Mouse (Mus musculus) heart, embryonic 15.5 days (tissue): Measurements from ENCODE around the gene Btg2. TPM values are rescaled to one million over a fixed set of nuclear protein-coding genes. Genes with fewer than 3 reads are reported as not detected.

Source experiments
- ATAC-seq: fragments of 200-750 bp; cut with Nextera tagmentation; replicated peaks from 2 replicates; pipeline ENCODE4 v1.8.0; 2017; ENCODE audit warnings: low read depth, moderate TSS enrichment; ENCODE audit not compliant: insufficient number of reproducible peaks, insufficient read depth, low FRiP score
- H3K27ac ChIP-seq: fragments of 300-500 bp; sonication (generic); 2 replicates; pipeline ENCODE4 v1.5.1; 2015; ENCODE audit warnings: mild to moderate bottlenecking, inconsistent platforms
- H3K27me3 ChIP-seq: fragments of 300-500 bp; sonication (generic); 2 replicates; pipeline ENCODE4 v1.6.1; 2015; ENCODE audit warnings: inconsistent platforms
- H3K36me3 ChIP-seq: fragments of 300-500 bp; sonication (generic); 2 replicates; pipeline ENCODE4 v1.6.1; 2015; ENCODE audit warnings: mild to moderate bottlenecking, inconsistent platforms
- H3K4me1 ChIP-seq: fragments of 300-500 bp; sonication (generic); replicated peaks from 2 replicates; pipeline ENCODE4 v1.6.1; 2015; ENCODE audit warnings: inconsistent platforms
- H3K4me2 ChIP-seq: fragments of 300-500 bp; sonication (generic); 2 replicates; pipeline ENCODE4 v1.6.1; 2015; ENCODE audit warnings: inconsistent platforms, mild to moderate bottlenecking, moderate library complexity
- H3K4me3 ChIP-seq: fragments of 300-500 bp; sonication (generic); 2 replicates; pipeline ENCODE4 v1.5.1; 2015; ENCODE audit warnings: mild to moderate bottlenecking, inconsistent platforms
- H3K9ac ChIP-seq: fragments of 300-500 bp; sonication (generic); 2 replicates; pipeline ENCODE4 v1.6.1; 2015; ENCODE audit warnings: mild to moderate bottlenecking, inconsistent platforms
- H3K9me3 ChIP-seq: fragments of 300-500 bp; sonication (generic); replicated peaks from 2 replicates; pipeline ENCODE4 v1.6.1; 2016; ENCODE audit warnings: inconsistent platforms
- WGBS: fragments of 180-500 bp; shearing (Covaris S2); methylation state at CpG from one replicate; pipeline ENCODE4 v1.1.7; 2015; ENCODE audit warnings: mixed read lengths; 5-methylcytosine and 5-hydroxymethylcytosine counted together
- polyA plus RNA-seq: library from polyadenylated mRNA; unstranded; fragments of >200 nt; fragmentation: Nextera tagmentation; extraction: Ambion mirVana; gene quantifications from 2 replicates; pipeline ENCODE4 v1.2.1, GENCODE M21; 2015

The Btg2 gene
- polyA plus RNA-seq, 1 experiment from 2014 or later, result 36.9 TPM

- peaks cover 10% of the 10 kb centered on the region for H3K4me1 ChIP-seq
- H3K4me3 ChIP-seq, result no peak overlapping the region
- no peak overlapping the region for H3K27ac ChIP-seq
- H3K27me3 ChIP-seq, result 0 out of 2 replicates have a peak, but pooled peaks cover 2% of the 10 kb centered on the region
- no peak overlapping the region for H3K9ac ChIP-seq
- no peak overlapping the region for H3K4me2 ChIP-seq
- ATAC-seq, result no peak
- no peaks in the 10 kb centered on the region for H3K36me3 ChIP-seq
- WGBS, result 67% methylated on average over 9 of the region's 9 CpGs
- H3K9me3 ChIP-seq, result no peaks in the 10 kb centered on the region
These were observed 23.9 kb downstream of the Btg2 start for GRCm38 (mm10) chr1:134055058-134055457.

DNA sequence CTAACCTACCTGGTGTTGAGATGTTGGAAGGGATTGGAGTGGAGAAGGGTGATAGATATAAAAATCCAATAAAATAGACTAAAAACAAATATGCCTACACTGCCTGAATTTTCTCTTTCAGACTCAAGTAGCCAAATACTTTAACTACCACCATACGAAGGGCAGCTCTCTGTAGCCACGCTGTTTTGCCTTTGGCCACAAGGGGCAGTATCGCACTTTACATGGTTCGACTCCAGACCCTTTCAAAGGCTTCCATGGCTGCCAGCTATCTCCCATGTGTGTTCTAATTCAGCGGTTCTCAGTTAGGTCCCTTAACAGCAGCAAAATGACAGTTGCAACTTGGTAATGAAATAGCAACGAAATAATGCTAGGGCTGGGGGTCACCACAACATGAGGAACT lies 25.7 kb downstream of the Btg2 start:
- H3K36me3 ChIP-seq, result no peaks in the 10 kb centered on the region
- WGBS, result 7% methylated on average over 6 of the region's 6 CpGs
- ATAC-seq, result 0 out of 2 replicates have a peak, but pooled peaks have one; percentile 47

DNA sequence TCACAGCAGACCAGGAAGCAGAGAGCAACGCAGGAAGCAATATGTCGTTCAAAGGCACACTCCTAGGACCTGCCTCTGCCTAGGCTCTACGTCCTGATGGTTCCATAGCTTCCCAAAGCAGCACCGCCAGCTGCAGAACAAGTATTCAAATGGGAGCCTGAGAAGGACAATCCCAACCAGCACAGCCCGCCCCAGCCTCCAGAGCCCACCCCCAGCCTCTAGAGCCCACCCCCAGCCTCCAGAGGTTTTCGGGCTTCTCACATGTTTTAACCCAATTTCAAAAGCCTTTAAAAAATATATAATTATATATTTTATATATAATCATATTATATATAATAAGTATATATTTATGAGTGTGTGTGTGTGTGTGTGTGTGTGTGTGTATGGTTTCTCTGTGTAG lies 29.4 kb downstream of the Btg2 start:
- no peak for ATAC-seq
- Histone ChIP-seq H3K4me3 (no peak overlapping the region), H3K27ac (no peak overlapping the region), H3K36me3 (no peaks in the 10 kb centered on the region), H3K9me3 (no peaks in the 10 kb centered on the region), H3K27me3 (0 out of 2 replicates have a peak, but pooled peaks cover 5% of the 10 kb centered on the region), H3K4me1 (peaks cover 8% of the 10 kb centered on the region; the same call in 1 of the 2 replicates), H3K4me2 (no peak overlapping the region), H3K9ac (no peak overlapping the region)
- 55% methylated on average over 6 of the region's 6 CpGs for WGBS

More for the DNA sequence above, 25.7 kb downstream of the Btg2 start:
- no peak overlapping the region for H3K4me3 ChIP-seq
- H3K9ac ChIP-seq, result no peak overlapping the region
- H3K27me3 ChIP-seq, result 0 out of 2 replicates have a peak, but pooled peaks cover 5% of the 10 kb centered on the region
- H3K27ac ChIP-seq, result no peak overlapping the region
- H3K4me2 ChIP-seq, result no peak overlapping the region
- peaks cover 10% of the 10 kb centered on the region; the same call in 1 of the 2 replicates for H3K4me1 ChIP-seq
- no peaks in the 10 kb centered on the region for H3K9me3 ChIP-seq

- H3K36me3 ChIP-seq, result no peaks in the 10 kb centered on the region
- H3K9ac ChIP-seq, result no peak overlapping the region
- H3K27me3 ChIP-seq, result 0 out of 2 replicates have a peak, but pooled peaks cover 5% of the 10 kb centered on the region
- ATAC-seq, result no peak; the same call in 1 of the 2 replicates
- H3K27ac ChIP-seq, result no peak overlapping the region
- H3K4me3 ChIP-seq, result no peak overlapping the region
- H3K4me1 ChIP-seq, result peaks cover 8% of the 10 kb centered on the region; the same call in 1 of the 2 replicates
- H3K9me3 ChIP-seq, result no peaks in the 10 kb centered on the region
- 2% methylated on average over 5 of the region's 5 CpGs for WGBS
- no peak overlapping the region for H3K4me2 ChIP-seq
These were observed 30.2 kb downstream of the Btg2 start for GRCm38 (mm10) chr1:134048759-134049158.

DNA sequence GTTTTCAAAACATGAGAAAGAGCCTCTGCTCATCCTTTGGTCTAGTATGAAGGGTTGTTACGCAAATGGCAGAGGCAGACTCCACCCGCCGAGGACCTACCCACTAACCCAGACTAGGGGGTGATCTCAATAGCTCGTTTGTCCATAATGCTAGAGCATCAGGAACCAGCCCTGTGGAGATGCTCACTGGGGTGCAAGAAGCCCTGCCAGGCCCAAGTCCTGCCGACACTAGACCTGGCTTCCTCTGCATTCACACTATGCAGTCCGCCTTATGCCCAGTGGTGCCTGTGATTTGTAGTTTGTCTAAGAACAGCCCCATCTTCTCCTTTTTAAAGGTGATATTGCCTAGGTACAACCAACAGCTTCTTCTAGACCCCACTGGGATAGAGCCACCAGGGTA lies 31.5 kb downstream of the Btg2 start:
- Histone ChIP-seq H3K27me3 (0 out of 2 replicates have a peak, but pooled peaks cover 5% of the 10 kb centered on the region), H3K4me2 (no peak overlapping the region), H3K9ac (no peak overlapping the region), H3K9me3 (no peaks in the 10 kb centered on the region), H3K36me3 (no peaks in the 10 kb centered on the region), H3K27ac (no peak overlapping the region), H3K4me1 (peaks cover 16% of the 10 kb centered on the region), H3K4me3 (no peak overlapping the region)
- 81% methylated on average over 6 of the region's 6 CpGs for WGBS
- no peak for ATAC-seq

DNA sequence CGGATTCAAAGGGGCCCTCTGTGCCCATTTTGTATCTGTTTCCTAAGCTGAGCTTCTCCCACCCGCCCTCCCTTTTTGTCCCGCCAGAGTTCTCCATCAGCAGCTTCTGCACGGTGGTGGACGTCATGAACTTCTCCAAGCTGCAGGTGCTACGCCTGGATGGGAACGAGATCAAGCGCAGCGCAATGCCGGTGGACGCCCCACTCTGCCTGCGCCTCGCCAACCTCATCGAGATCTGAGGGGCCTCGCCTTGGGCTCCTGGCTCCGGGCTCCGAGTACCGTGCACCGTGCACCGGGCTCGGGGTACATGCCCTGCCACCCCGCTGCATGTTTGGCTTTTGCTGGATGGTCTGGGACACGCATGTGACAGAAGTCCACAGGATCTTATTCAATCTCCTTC lies 32.5 kb downstream of the Btg2 start:
- Histone ChIP-seq H3K27me3 (0 out of 2 replicates have a peak, but pooled peaks cover 5% of the 10 kb centered on the region), H3K36me3 (no peaks in the 10 kb centered on the region), H3K27ac (no peak overlapping the region), H3K4me1 (peaks cover 19% of the 10 kb centered on the region), H3K9me3 (no peaks in the 10 kb centered on the region), H3K4me2 (peak overlapping the region; percentile 61), H3K4me3 (peak overlapping the region; percentile 34; the same call in 1 of the 2 replicates), H3K9ac (0 out of 2 replicates have a peak overlapping the region, but pooled peaks have one; percentile 42)
- ATAC-seq, result no peak
- 28% methylated on average over 23 of the region's 23 CpGs for WGBS

- WGBS, result 2% methylated on average over 7 of the region's 9 CpGs
- peak overlapping the region; percentile 42; the same call in 1 of the 2 replicates for H3K9ac ChIP-seq
- 0 out of 2 replicates have a peak, but pooled peaks cover 5% of the 10 kb centered on the region for H3K27me3 ChIP-seq
- peak overlapping the region; percentile 61 for H3K4me2 ChIP-seq
- no peaks in the 10 kb centered on the region for H3K9me3 ChIP-seq
- H3K36me3 ChIP-seq, result no peaks in the 10 kb centered on the region
- H3K4me3 ChIP-seq, result peak overlapping the region; percentile 34
- peak; percentile 54 for ATAC-seq
- H3K4me1 ChIP-seq, result peaks cover 19% of the 10 kb centered on the region
- no peak overlapping the region for H3K27ac ChIP-seq
These were observed 32.9 kb downstream of the Btg2 start for GRCm38 (mm10) chr1:134045971-134046370.

DNA sequence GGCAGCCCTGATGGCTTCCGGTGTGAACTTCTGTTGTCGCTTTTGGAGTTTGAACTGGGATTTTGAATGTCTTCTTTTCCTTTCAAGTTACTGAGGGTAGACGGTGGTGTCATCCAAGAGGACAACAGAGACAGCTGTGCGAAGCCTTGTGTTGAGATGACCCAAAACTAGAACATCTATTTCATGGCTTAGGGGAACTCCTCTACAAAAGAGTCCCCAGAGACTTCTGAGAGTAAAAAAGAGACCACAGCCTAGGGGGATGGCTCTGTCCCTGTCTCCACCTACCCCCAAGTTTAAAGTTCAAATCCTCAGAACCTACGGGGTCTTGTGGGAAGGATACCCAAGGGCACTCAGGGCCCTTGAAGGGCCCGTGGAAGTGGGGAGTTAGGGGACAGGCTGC lies 34.1 kb downstream of the Btg2 start:
- 85% methylated on average over 6 of the region's 6 CpGs for WGBS
- Histone ChIP-seq H3K27ac (no peak overlapping the region), H3K27me3 (no peaks in the 10 kb centered on the region), H3K9me3 (no peaks in the 10 kb centered on the region), H3K9ac (no peak overlapping the region), H3K4me3 (no peak overlapping the region), H3K4me2 (no peak overlapping the region), H3K4me1 (peaks cover 19% of the 10 kb centered on the region), H3K36me3 (no peaks in the 10 kb centered on the region)
- no peak for ATAC-seq

DNA sequence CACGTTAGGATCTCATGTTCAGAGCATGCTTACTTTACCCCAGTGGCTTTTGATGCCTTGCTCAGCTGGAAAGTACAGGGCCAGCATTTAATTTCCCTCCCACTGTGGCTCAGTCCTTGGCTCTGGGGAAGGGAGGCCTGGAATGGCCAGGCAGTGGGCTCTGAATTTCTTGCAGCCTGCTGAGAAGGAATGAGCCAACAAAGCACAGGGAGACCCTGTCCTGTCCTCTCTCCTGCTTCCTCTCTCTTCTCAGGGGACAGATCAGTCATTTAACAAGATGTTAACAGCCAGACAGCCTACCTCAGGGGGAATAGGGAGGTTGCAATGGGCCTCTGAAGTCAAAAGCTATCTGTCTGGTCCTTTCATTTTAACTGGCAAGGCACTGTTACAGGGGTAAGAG lies 36.6 kb downstream of the Btg2 start:
- Histone ChIP-seq H3K27ac (no peak overlapping the region), H3K9ac (no peak overlapping the region), H3K4me3 (no peak overlapping the region), H3K4me1 (peaks cover 20% of the 10 kb centered on the region), H3K4me2 (no peak overlapping the region), H3K36me3 (no peaks in the 10 kb centered on the region), H3K27me3 (no peaks in the 10 kb centered on the region), H3K9me3 (no peaks in the 10 kb centered on the region)
- no peak for ATAC-seq
- WGBS, result 64% methylated on average over 1 of the region's 1 CpGs

DNA sequence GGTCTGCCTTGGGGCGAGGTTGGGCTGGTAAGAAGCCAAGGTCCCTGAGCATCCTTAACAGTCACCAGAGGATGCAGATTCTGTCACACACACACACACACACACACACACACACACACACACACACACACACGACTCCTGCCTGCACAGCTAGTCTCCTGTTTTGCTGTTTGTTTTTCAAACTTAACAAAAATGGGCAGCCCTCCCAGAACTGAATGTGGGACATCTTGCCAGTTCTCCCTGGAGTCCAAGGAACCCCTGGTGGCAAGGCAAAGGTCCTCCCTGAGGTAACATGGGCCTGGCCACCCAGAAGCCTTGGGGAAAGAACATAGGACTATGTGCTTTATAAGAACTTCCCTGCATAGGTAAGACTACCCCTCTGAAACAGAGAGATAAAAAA lies 37.0 kb downstream of the Btg2 start:
- H3K4me3 ChIP-seq, result no peak overlapping the region
- no peak overlapping the region for H3K4me2 ChIP-seq
- no peak overlapping the region for H3K27ac ChIP-seq
- peaks cover 24% of the 10 kb centered on the region for H3K4me1 ChIP-seq
- H3K9ac ChIP-seq, result no peak overlapping the region
- no peaks in the 10 kb centered on the region for H3K36me3 ChIP-seq
- WGBS, result 65% methylated on average over 2 of the region's 2 CpGs
- H3K9me3 ChIP-seq, result no peaks in the 10 kb centered on the region
- no peaks in the 10 kb centered on the region for H3K27me3 ChIP-seq
- no peak for ATAC-seq

DNA sequence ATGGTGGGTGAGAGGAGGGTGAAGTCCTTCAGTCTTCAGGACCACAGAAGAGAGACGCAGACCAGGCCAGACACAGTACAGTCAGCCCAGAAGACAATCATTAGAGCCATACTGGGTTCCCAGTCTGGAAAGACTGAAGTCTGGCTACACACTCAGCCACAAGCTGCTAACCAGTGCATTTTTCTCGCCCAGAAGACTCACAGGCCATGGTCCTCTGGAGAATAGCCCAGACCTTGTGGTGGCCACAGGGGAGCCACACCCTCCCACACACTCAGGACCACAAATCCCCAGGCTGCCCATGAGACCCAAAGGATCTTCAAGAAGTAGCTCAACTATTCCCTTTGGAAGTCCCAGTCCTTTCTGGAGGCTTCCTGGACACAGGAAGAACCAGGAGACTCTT lies 39.6 kb downstream of the Btg2 start:
- H3K9me3 ChIP-seq, result no peaks in the 10 kb centered on the region
- no peaks in the 10 kb centered on the region for H3K36me3 ChIP-seq
- WGBS, result 83% methylated on average over 2 of the region's 2 CpGs
- H3K4me1 ChIP-seq, result peaks cover 27% of the 10 kb centered on the region
- no peak overlapping the region for H3K4me3 ChIP-seq
- no peak overlapping the region for H3K9ac ChIP-seq
- H3K4me2 ChIP-seq, result no peak overlapping the region
- no peaks in the 10 kb centered on the region for H3K27me3 ChIP-seq
- H3K27ac ChIP-seq, result no peak overlapping the region
- no peak for ATAC-seq

DNA sequence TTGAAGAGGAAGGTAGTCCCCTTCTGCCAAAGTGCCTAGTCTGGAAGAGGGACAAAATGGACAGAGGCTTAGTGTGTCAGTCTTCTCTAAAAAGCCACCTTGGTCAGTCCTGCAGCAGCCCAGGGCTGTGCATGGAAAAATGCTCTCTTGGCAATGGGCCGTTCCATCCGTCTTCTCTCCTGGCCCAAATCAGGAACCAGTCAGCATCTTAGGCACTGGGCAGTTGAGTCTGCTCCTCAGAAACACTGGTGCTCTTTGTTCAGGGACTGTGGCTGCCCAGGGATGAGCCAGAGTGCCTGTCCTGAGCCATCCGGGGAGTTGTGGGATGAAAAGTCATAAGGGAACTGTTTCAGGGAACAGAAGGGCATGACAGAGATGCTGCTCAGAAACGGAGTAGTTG lies 40.6 kb downstream of the Btg2 start:
- Histone ChIP-seq H3K9me3 (no peaks in the 10 kb centered on the region), H3K4me3 (no peak overlapping the region), H3K4me2 (peak overlapping the region; percentile 6; the same call in 1 of the 2 replicates), H3K4me1 (peaks cover 23% of the 10 kb centered on the region), H3K27ac (0 out of 2 replicates have a peak overlapping the region, but pooled peaks have one; percentile 16), H3K27me3 (no peaks in the 10 kb centered on the region), H3K9ac (no peak overlapping the region), H3K36me3 (no peaks in the 10 kb centered on the region)
- no peak for ATAC-seq
- WGBS, result 73% methylated on average over 4 of the region's 4 CpGs
